Mouse (Mus musculus) CH12.LX (cell line): Measurements from ENCODE around the gene Tmem215.

Source experiments
- CHD1 ChIP-seq: IDR thresholded peaks from 2 replicates; pipeline ENCODE4 v1.6.1; 2012; ENCODE audit warnings: low read depth, low read length, improper control_type of control experiment, inconsistent platforms
- CTCF ChIP-seq, 2 experiments: IDR thresholded peaks in 1 of 2; conservative IDR thresholded peaks in 1 of 2; 2 replicates each; pipeline ENCODE4 v1.5.1; 2011 to 2012; ENCODE audit warnings: low read depth in 2 of 2, low read length in 2 of 2, improper control_type of control experiment in 1 of 2, inconsistent platforms in 1 of 2, mild to moderate bottlenecking in 1 of 2, moderate library complexity in 1 of 2
- HCFC1 ChIP-seq: IDR thresholded peaks from 2 replicates; pipeline ENCODE4 v1.6.1; 2012; ENCODE audit warnings: low read depth, mild to moderate bottlenecking, inconsistent platforms, low read length, improper control_type of control experiment
- POLR2A ChIP-seq: IDR thresholded peaks from 2 replicates; pipeline ENCODE4 v1.6.1; 2011; ENCODE audit warnings: low read depth, mild to moderate bottlenecking, improper control_type of control experiment, low read length
- POLR2AphosphoS2 ChIP-seq: IDR thresholded peaks from 2 replicates; pipeline ENCODE4 v1.6.1; 2011; ENCODE audit warnings: low read depth, low read length, improper control_type of control experiment
- TBP ChIP-seq: conservative IDR thresholded peaks from 2 replicates; pipeline ENCODE4 v1.6.1; 2011; ENCODE audit warnings: low read depth, low read length, improper control_type of control experiment

DNA sequence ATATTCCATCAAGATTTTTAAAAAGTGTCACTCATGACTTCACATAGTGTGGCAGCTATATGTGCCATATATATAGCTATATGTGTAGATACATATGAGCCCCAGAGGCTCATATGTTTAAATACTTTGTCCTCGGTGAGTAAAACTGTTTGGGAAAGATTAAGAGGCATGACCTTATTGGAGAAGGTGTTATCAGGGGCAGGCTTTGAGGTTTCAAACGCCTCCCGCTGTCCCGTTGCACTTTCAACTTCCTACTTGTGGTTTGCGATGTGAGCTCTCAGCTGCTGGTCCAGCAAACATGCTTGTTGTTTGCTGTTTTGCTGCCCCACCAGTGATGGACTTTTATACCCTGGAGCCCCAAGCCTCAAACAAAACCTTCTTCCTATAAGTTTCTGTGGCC, 40.1 kb upstream of the Tmem215 start:
- TF ChIP-seq CTCF (conservative IDR thresholded peaks at IDR 0.05 in 1 of 2, IDR thresholded peaks at IDR 0.05 in 1 of 2; ENCODE audit: low read depth in 2 of 2, low read length in 2 of 2) (no peak), POLR2A (no peak), CHD1 (no peak), HCFC1 (no peak), POLR2AphosphoS2 (no peak), TBP (no peak)
